Mouse (Mus musculus) intestine, embryonic 15.5 days (tissue): ENCODE data around the gene Pkp4. TPM values are rescaled to one million over a fixed set of nuclear protein-coding genes. Genes with fewer than 3 reads are reported as not detected.
"Not testable (repeated sequence)": the region's sequence is repeated elsewhere in the genome, so short reads cannot be mapped to it uniquely, and the experiment has no call there.

ENCODE experiments used
- ATAC-seq: fragments of 200-750 bp; cut with Nextera tagmentation; 2 replicates; pipeline ENCODE4 v1.8.0; 2017; ENCODE audit warnings: moderate TSS enrichment, moderate library complexity
- H3K27ac ChIP-seq: fragments of 300-500 bp; sonication (generic); 2 replicates; pipeline ENCODE4 v1.5.1; 2015; ENCODE audit warnings: mild to moderate bottlenecking, inconsistent platforms
- H3K27me3 ChIP-seq: fragments of 300-500 bp; sonication (generic); replicated peaks from 2 replicates; pipeline ENCODE4 v1.6.1; 2015; ENCODE audit warnings: inconsistent platforms
- H3K36me3 ChIP-seq: fragments of 300-500 bp; sonication (generic); 2 replicates; pipeline ENCODE4 v1.6.1; 2015; ENCODE audit warnings: inconsistent platforms
- H3K4me1 ChIP-seq: fragments of 300-500 bp; sonication (generic); replicated peaks from 2 replicates; pipeline ENCODE4 v1.6.1; 2015; ENCODE audit warnings: inconsistent platforms
- H3K4me2 ChIP-seq: fragments of 300-500 bp; sonication (generic); replicated peaks from 2 replicates; pipeline ENCODE4 v1.6.1; 2015; ENCODE audit warnings: mild to moderate bottlenecking, inconsistent platforms
- H3K4me3 ChIP-seq: fragments of 300-500 bp; sonication (generic); replicated peaks from 2 replicates; pipeline ENCODE4 v1.5.1; 2015; ENCODE audit warnings: inconsistent platforms
- H3K9ac ChIP-seq: fragments of 300-500 bp; sonication (generic); 2 replicates; pipeline ENCODE4 v1.6.1; 2015; ENCODE audit warnings: inconsistent platforms
- H3K9me3 ChIP-seq: fragments of 300-500 bp; sonication (generic); 2 replicates; pipeline ENCODE4 v1.6.1; 2016; ENCODE audit warnings: inconsistent platforms
- WGBS: fragments of 180-500 bp; shearing (Covaris S2); methylation state at CpG from one replicate; pipeline ENCODE4 v1.1.7; 2015; 5-methylcytosine and 5-hydroxymethylcytosine counted together
- polyA plus RNA-seq: library from polyadenylated mRNA; unstranded; fragments of >200 nt; fragmentation: Nextera tagmentation; extraction: Ambion mirVana; gene quantifications from 2 replicates; pipeline ENCODE4 v1.2.1, GENCODE M21; 2015

Gene Pkp4
- polyA plus RNA-seq, 1 experiment from 2014 or later = 17.4 TPM

DNA sequence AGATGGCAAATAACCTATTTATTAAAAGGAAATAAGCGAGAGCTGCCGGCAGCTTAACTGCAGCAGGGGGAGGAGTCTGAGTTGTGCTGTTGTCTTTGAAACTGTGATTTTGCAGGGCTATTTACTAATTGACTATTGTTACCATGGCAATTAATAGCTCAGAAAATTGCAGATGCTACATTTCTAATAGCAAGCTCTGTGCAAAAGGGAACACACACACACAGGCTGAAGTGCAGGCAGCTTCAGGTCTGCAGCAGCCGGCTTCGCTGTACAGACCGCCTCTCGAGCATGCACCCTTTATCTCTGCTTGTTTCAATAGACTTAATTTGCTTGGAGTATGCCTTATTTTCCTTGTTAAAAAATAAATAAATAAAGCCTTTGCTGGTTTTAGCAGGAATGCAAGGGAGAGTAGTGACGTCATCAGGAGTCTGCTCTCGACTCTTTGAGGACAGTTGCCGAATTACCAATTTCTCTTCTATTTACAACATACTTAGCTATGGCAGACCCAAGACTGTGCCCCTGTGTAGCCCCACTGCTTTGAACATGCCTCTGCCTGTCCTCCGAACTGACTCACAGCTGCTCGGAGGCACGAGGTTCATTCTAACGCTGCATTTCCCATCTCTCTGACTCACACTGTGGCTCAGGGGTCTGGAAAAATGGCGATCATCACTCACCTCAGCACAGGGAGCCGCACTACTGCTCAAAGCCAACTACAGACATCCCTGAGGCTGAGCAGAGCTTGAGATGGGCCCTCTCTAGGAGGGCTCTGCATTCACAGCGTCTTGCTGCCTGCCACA, 190.9 kb downstream of the Pkp4 start:
- no peaks in the 10 kb centered on the region for H3K9me3 ChIP-seq
- H3K4me2 ChIP-seq = no peak overlapping the region
- no peaks in the 10 kb centered on the region for H3K27me3 ChIP-seq
- ATAC-seq = peak; percentile 29; the same call in 1 of the 2 replicates
- H3K36me3 ChIP-seq = peaks cover 12% of the 10 kb centered on the region; the same call in 1 of the 2 replicates
- WGBS = 68% methylated on average over 16 of the region's 16 CpGs
- H3K4me3 ChIP-seq = no peak overlapping the region
- H3K4me1 ChIP-seq = 0 out of 2 replicates have a peak, but pooled peaks cover 2% of the 10 kb centered on the region
- H3K27ac ChIP-seq = no peak overlapping the region
- H3K9ac ChIP-seq = no peak overlapping the region

DNA sequence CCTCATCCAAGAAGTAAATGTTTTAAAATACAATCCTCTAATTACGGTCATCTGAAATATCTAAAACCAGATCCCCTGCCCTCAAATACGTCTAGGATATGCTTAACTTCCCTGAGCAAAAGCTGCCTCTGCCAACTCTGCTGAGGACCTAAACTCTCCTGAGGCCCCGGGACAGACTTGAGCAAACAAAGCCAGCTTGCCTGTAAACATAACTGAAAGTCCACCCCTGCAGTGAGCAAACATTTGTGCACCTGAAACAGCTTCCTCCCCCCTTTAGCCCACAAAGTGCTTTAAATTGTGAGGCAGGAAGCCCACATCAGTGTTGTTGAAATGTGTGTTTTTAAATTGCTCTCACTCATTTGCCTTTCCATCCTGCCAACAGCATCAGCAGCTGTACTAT, 193.2 kb downstream of the Pkp4 start:
- ATAC-seq = no peak
- Histone ChIP-seq H3K27ac (no peak overlapping the region), H3K27me3 (no peaks in the 10 kb centered on the region), H3K9ac (no peak overlapping the region), H3K9me3 (no peaks in the 10 kb centered on the region), H3K4me2 (no peak overlapping the region), H3K36me3 (0 out of 2 replicates have a peak, but pooled peaks cover 5% of the 10 kb centered on the region), H3K4me3 (no peak overlapping the region), H3K4me1 (0 out of 2 replicates have a peak, but pooled peaks cover 2% of the 10 kb centered on the region)
- WGBS = 51% methylated on average over 3 of the region's 3 CpGs

DNA sequence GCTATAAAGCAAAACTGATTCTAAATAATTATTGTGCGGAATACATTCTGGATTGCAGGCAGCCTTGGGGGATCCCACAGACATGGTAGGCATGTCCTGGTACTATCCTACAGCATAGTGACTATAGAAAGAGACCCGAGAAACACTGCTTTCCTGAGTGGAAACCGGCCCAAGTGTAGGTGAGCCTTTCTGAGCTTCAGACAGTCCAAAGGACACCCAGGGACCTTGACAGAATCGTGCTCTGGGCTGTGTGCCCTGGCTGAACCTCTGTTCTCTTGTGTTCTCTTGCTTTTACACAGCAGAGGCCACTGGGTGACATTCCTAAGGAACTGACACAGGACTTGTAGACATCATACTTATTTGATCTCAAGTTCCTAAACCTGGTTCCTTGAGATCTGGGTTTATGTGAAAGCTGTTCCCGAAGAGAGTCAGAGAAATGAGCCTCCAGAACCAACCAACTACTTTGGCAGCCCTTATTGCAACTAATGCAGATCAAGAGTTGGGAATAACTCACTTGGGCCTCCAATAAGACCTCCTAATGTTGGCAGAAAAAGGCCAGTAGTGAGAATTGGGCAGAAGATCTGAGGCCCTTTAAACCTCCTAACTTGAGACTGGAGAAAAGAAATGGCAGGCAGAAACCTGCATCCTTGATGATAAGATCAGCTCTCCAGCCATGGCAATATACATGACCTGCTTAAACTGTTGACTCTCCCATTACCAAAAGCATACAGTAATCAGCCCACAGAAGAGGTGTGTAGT, 195.1 kb downstream of the Pkp4 start:
- H3K4me3 ChIP-seq = no peak overlapping the region
- ATAC-seq = no peak
- no peaks in the 10 kb centered on the region for H3K4me1 ChIP-seq
- no peaks in the 10 kb centered on the region for H3K9me3 ChIP-seq
- H3K9ac ChIP-seq = no peak overlapping the region
- WGBS = 94% methylated on average over 5 of the region's 5 CpGs
- H3K27ac ChIP-seq = no peak overlapping the region
- H3K27me3 ChIP-seq = no peaks in the 10 kb centered on the region
- H3K36me3 ChIP-seq = 0 out of 2 replicates have a peak, but pooled peaks cover 5% of the 10 kb centered on the region
- no peak overlapping the region for H3K4me2 ChIP-seq

DNA sequence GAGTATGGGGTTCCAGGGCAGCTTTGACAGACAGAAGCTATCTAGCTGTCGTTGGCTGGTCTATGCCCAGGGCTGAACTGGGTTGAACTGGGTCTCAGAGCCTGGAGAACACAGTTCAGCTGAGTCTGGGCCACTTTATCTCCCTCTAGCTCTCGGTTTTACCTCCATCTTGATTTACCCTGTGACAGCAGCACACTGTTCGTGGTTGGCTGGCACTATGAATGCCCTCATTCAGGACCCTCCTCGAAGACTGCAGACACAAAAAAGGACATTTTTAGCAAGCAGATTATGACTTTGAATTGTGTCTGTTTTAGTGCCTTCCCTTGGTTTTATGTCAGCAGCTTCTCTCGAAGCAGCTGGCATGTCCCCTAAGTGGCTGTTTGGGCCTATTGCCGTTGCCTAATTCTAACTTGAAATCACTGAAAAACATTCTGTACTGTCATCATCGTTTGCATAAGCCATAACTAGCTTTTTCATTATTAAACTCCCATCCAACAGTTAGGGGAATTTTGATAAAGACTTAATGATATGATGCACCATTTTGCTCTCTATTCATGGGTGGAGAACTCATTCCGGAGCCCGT, 199.2 kb downstream of the Pkp4 start:
- H3K9ac ChIP-seq = no peak overlapping the region
- 76% methylated on average over 9 of the region's 9 CpGs for WGBS
- H3K4me3 ChIP-seq = no peak overlapping the region
- no peaks in the 10 kb centered on the region for H3K27me3 ChIP-seq
- ATAC-seq = no peak
- no peak overlapping the region for H3K4me2 ChIP-seq
- H3K9me3 ChIP-seq = no peaks in the 10 kb centered on the region
- H3K27ac ChIP-seq = no peak overlapping the region
- no peaks in the 10 kb centered on the region for H3K36me3 ChIP-seq
- H3K4me1 ChIP-seq = no peaks in the 10 kb centered on the region

DNA sequence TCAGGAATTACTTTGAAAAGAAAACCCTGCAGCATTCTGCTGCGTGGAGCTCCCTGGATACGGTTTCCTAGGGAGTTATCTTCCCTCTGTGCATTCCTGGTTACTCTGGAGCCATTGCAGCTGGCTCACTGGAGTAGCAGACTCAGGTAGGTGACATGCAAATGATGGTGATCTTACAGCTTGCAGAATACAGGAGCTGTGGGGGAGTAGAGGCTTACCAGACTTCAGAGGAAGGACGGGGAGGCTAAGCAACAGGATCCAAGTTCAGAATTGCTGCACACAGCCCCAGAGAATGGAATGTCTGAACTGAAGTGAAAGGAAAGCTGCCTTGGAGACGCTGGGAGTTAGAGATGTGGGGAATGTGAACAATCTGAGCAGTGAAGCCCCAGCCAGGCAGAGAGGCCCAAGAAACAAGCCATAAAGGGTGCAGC, 200.7 kb downstream of the Pkp4 start:
- 30% methylated on average over 4 of the region's 4 CpGs for WGBS

DNA sequence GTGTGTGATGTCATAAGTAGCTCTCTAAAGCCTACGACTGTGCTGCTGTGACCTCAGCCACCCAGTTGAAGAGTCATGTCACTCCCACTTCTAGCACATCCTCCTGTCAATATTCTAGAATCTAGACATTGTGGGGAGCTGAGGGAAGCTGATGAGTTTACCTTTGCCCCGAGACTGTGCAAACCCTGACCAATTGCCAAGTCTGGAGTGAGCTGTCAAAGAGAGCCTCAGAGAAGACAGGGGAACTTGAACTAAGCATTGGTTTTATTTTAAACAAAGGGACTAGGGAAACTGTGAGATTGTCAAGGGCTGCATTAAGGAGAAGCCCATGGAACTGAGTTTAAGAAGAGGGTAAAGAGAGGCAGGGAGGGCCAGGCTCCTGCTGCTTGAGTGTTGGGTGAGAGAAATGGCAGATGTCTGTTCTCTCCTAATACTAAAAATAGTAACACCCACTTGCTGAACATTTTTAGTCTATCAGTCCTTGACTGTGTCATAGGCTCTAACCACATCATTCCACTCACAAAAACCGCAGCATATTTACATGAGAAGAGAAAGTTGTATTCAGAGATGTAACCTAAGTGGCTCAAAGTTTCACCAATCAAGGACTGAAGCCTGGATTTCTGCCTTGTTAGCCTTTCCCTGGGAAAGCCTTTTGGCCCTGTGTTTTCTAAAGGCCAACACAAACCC, 203.6 kb downstream of the Pkp4 start:
- ATAC-seq = no peak
- 85% methylated on average over 3 of the region's 3 CpGs for WGBS
- H3K9ac ChIP-seq = no peak overlapping the region
- H3K36me3 ChIP-seq = no peaks in the 10 kb centered on the region
- no peak overlapping the region for H3K4me3 ChIP-seq
- no peaks in the 10 kb centered on the region for H3K27me3 ChIP-seq
- H3K4me1 ChIP-seq = no peaks in the 10 kb centered on the region
- H3K4me2 ChIP-seq = no peak overlapping the region
- H3K27ac ChIP-seq = no peak overlapping the region
- H3K9me3 ChIP-seq = no peaks in the 10 kb centered on the region

More for the DNA sequence above, 200.7 kb downstream of the Pkp4 start:
- no peak overlapping the region for H3K9ac ChIP-seq
- no peaks in the 10 kb centered on the region for H3K27me3 ChIP-seq
- no peak overlapping the region for H3K4me3 ChIP-seq
- H3K4me1 ChIP-seq = no peaks in the 10 kb centered on the region
- H3K9me3 ChIP-seq = no peaks in the 10 kb centered on the region
- ATAC-seq = peak; percentile 62
- peak overlapping the region; percentile 27; the same call in 1 of the 2 replicates for H3K27ac ChIP-seq
- H3K36me3 ChIP-seq = no peaks in the 10 kb centered on the region
- H3K4me2 ChIP-seq = no peak overlapping the region

DNA sequence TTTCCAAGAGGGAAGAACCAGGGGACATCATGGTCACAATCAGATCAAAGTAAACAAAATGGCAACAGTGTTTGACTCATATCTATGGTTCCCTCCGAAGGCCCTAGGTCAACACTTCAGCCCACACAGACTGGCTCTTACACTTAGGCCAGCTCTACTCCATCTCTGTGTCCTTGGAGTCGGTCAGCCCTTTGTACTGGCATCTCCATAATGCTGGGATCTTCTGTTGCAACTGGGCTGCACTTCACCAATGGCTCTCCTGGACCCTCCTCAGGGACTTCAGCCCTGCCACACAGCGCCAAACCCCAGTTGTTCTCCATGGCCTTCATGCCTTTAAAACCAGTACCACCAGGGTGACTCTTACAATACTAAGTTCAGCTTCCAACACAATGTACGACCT, 206.5 kb downstream of the Pkp4 start:
- H3K27ac ChIP-seq = no peak overlapping the region
- no peaks in the 10 kb centered on the region for H3K4me1 ChIP-seq
- WGBS = 91% methylated on average over 4 of the region's 4 CpGs
- H3K4me3 ChIP-seq = no peak overlapping the region
- no peaks in the 10 kb centered on the region for H3K27me3 ChIP-seq
- H3K9me3 ChIP-seq = no peaks in the 10 kb centered on the region
- no peaks in the 10 kb centered on the region for H3K36me3 ChIP-seq
- no peak overlapping the region for H3K4me2 ChIP-seq
- H3K9ac ChIP-seq = no peak overlapping the region
- ATAC-seq = no peak

DNA sequence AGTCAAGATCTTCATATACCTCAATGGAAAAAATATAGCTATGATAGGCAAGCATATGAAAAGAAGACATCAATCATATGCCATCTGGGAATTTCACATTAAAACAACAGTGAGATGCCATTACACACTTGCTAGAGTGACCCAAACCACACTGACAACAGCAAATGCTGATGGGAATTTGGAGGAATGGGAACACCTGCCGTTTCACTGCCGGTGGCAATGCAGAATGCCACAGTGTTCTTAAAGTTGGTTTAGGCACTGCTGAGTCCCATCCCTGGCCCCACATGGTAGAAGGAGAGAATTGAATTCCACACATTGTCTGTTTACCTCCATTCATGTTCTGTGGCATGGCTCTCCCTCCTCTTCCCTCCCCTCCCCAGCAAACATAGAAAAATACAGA, 212.5 kb downstream of the Pkp4 start:
- H3K4me3 ChIP-seq = no peak overlapping the region
- no peak overlapping the region for H3K4me2 ChIP-seq
- no peaks in the 10 kb centered on the region for H3K36me3 ChIP-seq
- H3K9me3 ChIP-seq = no peaks in the 10 kb centered on the region
- no peaks in the 10 kb centered on the region for H3K4me1 ChIP-seq
- no peak overlapping the region for H3K27ac ChIP-seq
- no peak overlapping the region for H3K9ac ChIP-seq
- WGBS = 93% methylated on average over 2 of the region's 2 CpGs
- no peak for ATAC-seq
- H3K27me3 ChIP-seq = no peaks in the 10 kb centered on the region

DNA sequence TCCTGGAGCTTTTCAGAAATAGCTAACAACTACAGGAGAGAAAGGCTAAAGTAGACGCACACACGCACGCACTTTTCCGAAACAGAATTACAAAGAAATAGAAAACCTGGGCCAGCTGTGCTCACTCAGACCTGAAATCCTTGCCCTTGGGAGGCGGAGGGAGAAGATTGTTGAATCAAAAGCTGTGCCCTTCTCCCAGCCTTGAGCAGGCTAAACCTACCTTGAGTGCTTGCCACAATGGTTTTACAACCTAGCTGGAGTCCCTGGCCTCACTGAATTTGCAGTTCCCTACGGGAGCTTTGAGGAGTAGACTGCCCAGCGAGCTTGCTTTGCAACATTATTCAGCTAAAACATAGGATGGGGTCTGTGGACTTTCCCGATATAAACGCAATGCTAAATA, 217.4 kb downstream of the Pkp4 start:
- ATAC-seq = no peak
- Histone ChIP-seq H3K9ac (no peak overlapping the region), H3K27me3 (no peaks in the 10 kb centered on the region), H3K4me3 (no peak overlapping the region), H3K9me3 (no peaks in the 10 kb centered on the region), H3K27ac (no peak overlapping the region), H3K4me1 (no peaks in the 10 kb centered on the region), H3K36me3 (no peaks in the 10 kb centered on the region), H3K4me2 (no peak overlapping the region)
- 85% methylated on average over 9 of the region's 9 CpGs for WGBS

DNA sequence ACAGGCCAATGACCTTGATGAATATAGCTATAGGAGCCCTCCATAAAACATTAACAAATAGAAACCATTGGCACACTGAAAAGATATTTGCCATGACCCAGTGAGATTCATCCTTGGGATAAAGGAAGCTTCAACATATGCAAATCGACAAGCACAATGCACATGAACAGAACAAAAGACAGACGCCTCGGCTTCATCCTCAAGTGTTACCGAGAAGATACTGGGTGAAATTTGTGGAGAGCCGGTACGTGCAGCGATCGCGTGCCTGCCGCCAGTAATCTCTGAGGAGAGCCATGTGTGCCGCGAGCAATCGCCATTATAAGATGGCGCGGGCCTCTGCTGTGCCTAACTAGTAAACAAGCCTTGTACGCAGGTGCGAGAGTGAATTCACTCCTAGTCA, 218.2 kb downstream of the Pkp4 start:
- H3K4me1 ChIP-seq, H3K4me2 ChIP-seq, H3K36me3 ChIP-seq, H3K4me3 ChIP-seq, H3K27ac ChIP-seq, ATAC-seq, H3K27me3 ChIP-seq, H3K9ac ChIP-seq, H3K9me3 ChIP-seq: not testable (repeated sequence)
- 98% methylated on average over 17 of the region's 17 CpGs for WGBS

DNA sequence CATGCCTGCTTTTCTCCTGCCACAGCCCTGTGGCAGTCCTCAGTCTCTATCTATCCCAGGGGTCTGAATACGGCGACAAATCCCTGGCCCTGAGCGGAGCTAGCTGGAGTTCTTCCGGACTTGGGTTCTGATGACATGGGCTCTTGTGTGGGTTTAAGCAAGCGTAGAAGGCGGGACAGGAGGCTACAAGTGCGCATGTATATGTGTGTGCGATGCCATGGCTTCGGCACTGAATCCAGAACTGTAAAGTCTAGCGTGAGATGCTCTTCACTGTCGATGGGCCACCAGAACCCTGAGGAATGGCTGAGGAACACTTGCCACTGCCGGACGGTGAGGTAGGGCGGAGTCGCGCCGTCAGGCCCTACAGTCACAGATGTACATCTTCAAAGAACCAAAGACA, 222.6 kb downstream of the Pkp4 start:
- Histone ChIP-seq H3K9ac (no peak overlapping the region), H3K4me3 (no peak overlapping the region), H3K27ac (no peak overlapping the region), H3K4me2 (no peak overlapping the region), H3K9me3 (no peaks in the 10 kb centered on the region), H3K27me3 (no peaks in the 10 kb centered on the region), H3K36me3 (no peaks in the 10 kb centered on the region), H3K4me1 (no peaks in the 10 kb centered on the region)
- ATAC-seq = no peak
- 95% methylated on average over 17 of the region's 17 CpGs for WGBS
